Mouse (Mus musculus): ENCODE results near the gene Pola2.

DNA sequence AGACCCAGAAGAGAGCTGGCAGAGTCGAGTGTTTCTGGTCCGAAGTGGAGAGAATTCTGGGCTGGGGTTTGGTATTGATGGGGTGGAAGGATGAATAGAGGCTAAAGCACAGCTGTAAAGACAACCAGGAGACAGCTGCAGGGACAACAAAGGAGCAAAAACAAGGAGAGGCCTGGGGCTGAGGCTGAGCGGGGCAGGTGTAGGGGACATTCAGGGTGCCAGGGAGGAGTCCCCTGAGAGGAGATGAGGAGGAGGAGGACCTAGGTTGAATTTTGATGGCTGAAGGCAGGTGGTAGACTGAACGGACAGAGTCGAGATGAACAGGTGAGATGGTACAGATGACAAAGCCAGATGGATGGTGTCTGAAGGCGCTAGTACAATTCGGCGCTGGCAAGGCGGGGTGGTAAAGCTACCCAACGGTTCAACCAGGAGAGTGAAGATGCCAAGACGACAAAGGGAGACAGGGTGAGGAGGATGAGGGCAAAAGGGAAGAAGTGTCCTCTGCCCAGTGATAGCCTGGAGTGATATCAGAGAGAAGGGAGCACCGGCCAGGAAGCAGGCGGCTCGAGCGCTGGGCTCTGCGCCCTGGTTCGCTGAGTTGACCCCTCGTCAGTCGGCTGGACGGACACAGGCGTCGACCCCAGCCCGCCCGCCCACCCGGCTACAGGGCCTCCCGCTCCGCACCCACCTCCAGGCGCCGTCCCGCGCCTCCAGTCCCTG lies 70.6 kb downstream of the Pola2 start:
- TF ChIP-seq CTCF (IDR thresholded peaks at IDR 0.05; ENCODE audit: low read depth) = no peak
- TF ChIP-seq EP300 (IDR thresholded peaks at IDR 0.05; ENCODE audit: low read depth) = no peak

All from liver, embryonic 14.5 days (tissue).